Mouse (Mus musculus) liver, embryonic 14.5 days (tissue): ENCODE measurements around the gene Pcbp1. TPM values are rescaled to one million over a fixed set of nuclear protein-coding genes. Genes with fewer than 3 reads are reported as not detected.
A peak's percentile ranks its signal among the peaks of the same experiment; 100 is the strongest.

ENCODE experiments used
- ATAC-seq: fragments of 200-750 bp; cut with Nextera tagmentation; 2 replicates; pipeline ENCODE4 v1.8.0; 2017; ENCODE audit warnings: moderate number of reproducible peaks, mild to moderate bottlenecking, moderate library complexity; ENCODE audit not compliant: insufficient read depth
- DNase-seq, 3 experiments: peaks; one replicate each; pipeline ENCODE4 v3.0.0-alpha.2; 2012 to 2013; ENCODE audit warnings: low read depth in 3 of 3, low spot score in 3 of 3
- H3K27ac ChIP-seq: fragments of 300-500 bp; sonication (generic); 2 replicates; pipeline ENCODE4 v1.5.1; 2014; ENCODE audit warnings: moderate library complexity, mild to moderate bottlenecking, control low read depth, inconsistent platforms
- H3K27me3 ChIP-seq: fragments of 300-500 bp; sonication (generic); 2 replicates; pipeline ENCODE4 v1.6.1; 2014; ENCODE audit warnings: mild to moderate bottlenecking, low read length, moderate library complexity; ENCODE audit not compliant: control insufficient read depth, insufficient read depth
- H3K36me3 ChIP-seq: fragments of 300-500 bp; sonication (generic); replicated peaks from 2 replicates; pipeline ENCODE4 v1.6.1; 2014; ENCODE audit warnings: low read depth; ENCODE audit not compliant: control insufficient read depth, insufficient read depth
- H3K4me1 ChIP-seq, 2 experiments: fragments of 200-500 bp in 1 of 2; fragments of 300-500 bp in 1 of 2; sonication (generic) in 1 of 2; replicated peaks; 2 replicates each; pipeline ENCODE4 v1.6.1; 2012 to 2014; ENCODE audit warnings: antibody characterized with exemption in 1 of 2, inconsistent platforms in 1 of 2, low read length in 1 of 2; ENCODE audit not compliant: control insufficient read depth in 2 of 2, insufficient read depth in 2 of 2
- H3K4me2 ChIP-seq: fragments of 300-500 bp; sonication (generic); 2 replicates; pipeline ENCODE4 v1.6.1; 2014; ENCODE audit warnings: low read depth, mild to moderate bottlenecking, control low read depth, moderate library complexity
- H3K4me3 ChIP-seq, 2 experiments: fragments of 200-500 bp in 1 of 2; fragments of 300-500 bp in 1 of 2; sonication (generic) in 1 of 2; 2 replicates each; pipeline ENCODE4 v1.5.1; 2012 to 2014; ENCODE audit warnings: low read depth in 2 of 2, low read length in 2 of 2, mild to moderate bottlenecking in 2 of 2, control low read depth in 1 of 2, inconsistent platforms in 1 of 2, moderate library complexity in 1 of 2; ENCODE audit not compliant: insufficient read depth in 1 of 2
- H3K9ac ChIP-seq: fragments of 300-500 bp; sonication (generic); replicated peaks from 2 replicates; pipeline ENCODE4 v1.6.1; 2014; ENCODE audit warnings: mild to moderate bottlenecking, control low read depth, moderate library complexity
- H3K9me3 ChIP-seq: fragments of 300-500 bp; sonication (generic); 2 replicates; pipeline ENCODE4 v1.6.1; 2016; ENCODE audit warnings: low read length, mixed read lengths; ENCODE audit not compliant: control insufficient read depth
- CTCF ChIP-seq: IDR thresholded peaks from 2 replicates; pipeline ENCODE4 v1.5.1; 2016; ENCODE audit warnings: antibody characterized with exemption, low read depth, control low read depth
- EP300 ChIP-seq: IDR thresholded peaks from 2 replicates; pipeline ENCODE4 v1.6.1; 2016; ENCODE audit warnings: antibody characterized with exemption, low read depth
- WGBS: fragments of 180-500 bp; shearing (Covaris S2); extraction: QIAGEN DNeasy Blood & Tissue Kit; methylation state at CpG from one replicate; pipeline ENCODE4 v1.1.7; 2014; ENCODE audit not compliant: insufficient replicate concordance; 5-methylcytosine and 5-hydroxymethylcytosine counted together
- polyA plus RNA-seq, 2 experiments: library from polyadenylated mRNA; depleted of rRNA in 1 of 2; stranded (reverse) in 1 of 2; unstranded in 1 of 2; fragments of >200 nt; fragmentation: Nextera tagmentation in 1 of 2; extraction: Ambion mirVana in 1 of 2; gene quantifications; 2 replicates each; pipeline versions ENCODE4 v1.2.1 to v1.2.3; 2012 to 2014

Gene Pcbp1
- polyA plus RNA-seq, 2 experiments: 136 to 188 TPM

DNA sequence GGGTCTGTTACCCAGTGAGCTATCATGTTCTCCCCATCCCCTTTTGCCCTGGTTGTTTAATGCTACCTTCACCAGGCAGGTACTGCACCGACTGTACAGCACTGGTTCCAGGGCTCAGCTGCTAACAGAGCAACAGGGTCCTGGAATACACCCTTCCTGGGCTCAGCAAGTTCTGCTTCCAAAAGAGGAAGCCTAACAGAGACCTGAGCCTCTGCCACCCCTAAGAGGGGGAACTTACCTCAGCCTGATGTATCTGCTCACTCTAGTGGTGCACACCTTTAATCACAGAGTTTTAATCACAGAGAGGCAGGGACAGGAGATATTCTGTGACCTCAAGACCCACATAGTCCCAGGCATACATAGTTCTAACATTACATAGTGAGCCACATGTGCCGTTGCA is 36.2 kb downstream of the Pcbp1 start:
- Histone ChIP-seq H3K4me1 (peaks cover 6 to 25% of the 10 kb centered on the region in 2 experiments; a peak in 3 of 4 replicates), H3K36me3 (no peaks in the 10 kb centered on the region), H3K9ac (no peak overlapping the region), H3K9me3 (peaks cover 2% of the 10 kb centered on the region), H3K27me3 (no peaks in the 10 kb centered on the region), H3K4me3 (no peak overlapping the region), H3K4me2 (no peak overlapping the region), H3K27ac (no peak overlapping the region)
- TF ChIP-seq EP300 (no peak), CTCF (no peak)
- WGBS: 69% methylated on average over 2 of the region's 2 CpGs
- ATAC-seq: no peak
- no peak for DNase-seq

- ATAC-seq (no peak), DNase-seq (no peak)
- TF ChIP-seq CTCF (no peak), EP300 (no peak)
- WGBS: 38% methylated on average over 3 of the region's 3 CpGs
- peak overlapping the region; percentile 31; the same call in 1 of the 2 replicates for H3K9ac ChIP-seq
- H3K4me2 ChIP-seq: peak overlapping the region; percentile 55
- no peaks in the 10 kb centered on the region for H3K9me3 ChIP-seq
- peak overlapping the region; percentile 60 for H3K27ac ChIP-seq
- no peaks in the 10 kb centered on the region for H3K27me3 ChIP-seq
- no peaks in the 10 kb centered on the region for H3K36me3 ChIP-seq
- H3K4me3 ChIP-seq: no peak overlapping the region
- peaks cover 6 to 15% of the 10 kb centered on the region in 2 experiments; a peak in 3 of 4 replicates for H3K4me1 ChIP-seq
These were observed 38.0 kb downstream of the Pcbp1 start for GRCm38 (mm10) chr6:86488149-86488485.

- DNase-seq (peak; percentile 55 to 59 (median 58)), ATAC-seq (peak; percentile 90)
- H3K4me1 ChIP-seq: peaks cover 6 to 15% of the 10 kb centered on the region in 2 experiments; a peak in 3 of 4 replicates
- H3K9me3 ChIP-seq: no peaks in the 10 kb centered on the region
- TF ChIP-seq EP300: no peak
- peak; percentile 42; the same call in 1 of the 2 replicates for TF ChIP-seq CTCF
- peak overlapping the region; percentile 60 for H3K27ac ChIP-seq
- H3K27me3 ChIP-seq: no peaks in the 10 kb centered on the region
- peak overlapping the region; percentile 55 for H3K4me2 ChIP-seq
- no peak overlapping the region; the same call in 1 of the 2 replicates for H3K9ac ChIP-seq
- WGBS: 11% methylated on average over 24 of the region's 24 CpGs
- no peaks in the 10 kb centered on the region for H3K36me3 ChIP-seq
- peak overlapping the region in 1 of 2 experiments; percentile 7; a peak in 1 of 4 replicates for H3K4me3 ChIP-seq
These were observed 38.6 kb downstream of the Pcbp1 start for GRCm38 (mm10) chr6:86487358-86488148.

GRCm38 (mm10) chr6:86485943-86486640 is 40.0 kb downstream of the Pcbp1 start:
- Histone ChIP-seq H3K36me3 (no peaks in the 10 kb centered on the region), H3K4me1 (peaks cover 10 to 21% of the 10 kb centered on the region in 2 experiments), H3K27ac (no peak overlapping the region), H3K4me3 (no peak overlapping the region), H3K27me3 (no peaks in the 10 kb centered on the region), H3K9me3 (no peaks in the 10 kb centered on the region), H3K9ac (no peak overlapping the region), H3K4me2 (no peak overlapping the region)
- ATAC-seq: no peak
- no peak for DNase-seq
- 63% methylated on average over 7 of the region's 7 CpGs for WGBS
- no peak for TF ChIP-seq EP300
- TF ChIP-seq CTCF: no peak

GRCm38 (mm10) chr6:86481871-86482270 is 44.2 kb downstream of the Pcbp1 start:
- Histone ChIP-seq H3K36me3 (no peaks in the 10 kb centered on the region), H3K4me2 (no peak overlapping the region), H3K9me3 (no peaks in the 10 kb centered on the region), H3K27me3 (no peaks in the 10 kb centered on the region), H3K27ac (no peak overlapping the region), H3K4me3 (no peak overlapping the region), H3K4me1 (peaks cover 10 to 24% of the 10 kb centered on the region in 2 experiments), H3K9ac (no peak overlapping the region)
- 63% methylated on average over 5 of the region's 5 CpGs for WGBS
- ATAC-seq: no peak
- TF ChIP-seq EP300: no peak
- no peak for TF ChIP-seq CTCF
- no peak for DNase-seq
